Mouse (Mus musculus) neural tube, embryonic 12.5 days (tissue): Measurements from ENCODE around the gene Tlr8. TPM values are rescaled to one million over a fixed set of nuclear protein-coding genes. Genes with fewer than 3 reads are reported as not detected.
"Not testable (repeated sequence)": the region's sequence is repeated elsewhere in the genome, so short reads cannot be mapped to it uniquely, and the experiment has no call there.

ENCODE experiments used
- ATAC-seq: fragments of 200-750 bp; cut with Nextera tagmentation; 2 replicates; pipeline ENCODE4 v1.8.0; 2017; ENCODE audit warnings: low read depth, mild to moderate bottlenecking, moderate TSS enrichment, moderate library complexity; ENCODE audit not compliant: low FRiP score
- H3K27ac ChIP-seq: fragments of 300-500 bp; sonication (generic); 2 replicates; pipeline ENCODE4 v1.5.1; 2016
- H3K27me3 ChIP-seq: fragments of 300-500 bp; sonication (generic); replicated peaks from 2 replicates; pipeline ENCODE4 v1.6.1; 2016; ENCODE audit warnings: mild to moderate bottlenecking
- H3K36me3 ChIP-seq: fragments of 300-500 bp; sonication (generic); 2 replicates; pipeline ENCODE4 v1.6.1; 2016; ENCODE audit warnings: mild to moderate bottlenecking
- H3K4me1 ChIP-seq: fragments of 300-500 bp; sonication (generic); 2 replicates; pipeline ENCODE4 v1.6.1; 2016
- H3K4me2 ChIP-seq: fragments of 300-500 bp; sonication (generic); replicated peaks from 2 replicates; pipeline ENCODE4 v1.6.1; 2016; ENCODE audit warnings: mild to moderate bottlenecking
- H3K4me3 ChIP-seq: fragments of 300-500 bp; sonication (generic); 2 replicates; pipeline ENCODE4 v1.5.1; 2016
- H3K9ac ChIP-seq: fragments of 300-500 bp; sonication (generic); 2 replicates; pipeline ENCODE4 v1.6.1; 2016; ENCODE audit warnings: mild to moderate bottlenecking
- H3K9me3 ChIP-seq: fragments of 300-500 bp; sonication (generic); 2 replicates; pipeline ENCODE4 v1.6.1; 2016; ENCODE audit warnings: mild to moderate bottlenecking
- WGBS: fragments of 180-500 bp; shearing (Covaris S2); methylation state at CpG from one replicate; pipeline ENCODE4 v1.1.7; 2016; 5-methylcytosine and 5-hydroxymethylcytosine counted together
- polyA plus RNA-seq: library from polyadenylated mRNA; unstranded; fragments of >200 nt; fragmentation: Nextera tagmentation; extraction: Ambion mirVana; gene quantifications from 2 replicates; pipeline ENCODE4 v1.2.1, GENCODE M21; 2016

Tlr8 gene
- polyA plus RNA-seq = 0.23 TPM in 1 of 2 replicates, not detected in the other

- no peaks in the 10 kb centered on the region for H3K27me3 ChIP-seq
- H3K4me3 ChIP-seq = no peak within 1 kb of the TSS
- H3K36me3 ChIP-seq = no peaks in the 10 kb centered on the region
- WGBS = 82% methylated on average over 4 of the region's 4 CpGs
- H3K4me1 ChIP-seq = no peaks in the 10 kb centered on the region
- no peaks in the 10 kb centered on the region for H3K9me3 ChIP-seq
- ATAC-seq = no peak
- H3K27ac ChIP-seq = no peak within 1 kb of the TSS
- no peak within 1 kb of the TSS for H3K9ac ChIP-seq
- H3K4me2 ChIP-seq = no peak within 1 kb of the TSS
Observed at GRCm38 (mm10) chrX:167264086-167264485, at the start of gene Tlr8. Gene Tlr8, minus strand, starts transcription at chrX:167264329.

- not testable (repeated sequence) for H3K27me3 ChIP-seq, H3K4me2 ChIP-seq, H3K9ac ChIP-seq, ATAC-seq, H3K27ac ChIP-seq, H3K4me3 ChIP-seq, H3K4me1 ChIP-seq, H3K9me3 ChIP-seq, H3K36me3 ChIP-seq
- 92% methylated on average over 1 of the region's 1 CpGs for WGBS
Observed at GRCm38 (mm10) chrX:167302061-167302460, 37.9 kb upstream of the Tlr8 start.

DNA sequence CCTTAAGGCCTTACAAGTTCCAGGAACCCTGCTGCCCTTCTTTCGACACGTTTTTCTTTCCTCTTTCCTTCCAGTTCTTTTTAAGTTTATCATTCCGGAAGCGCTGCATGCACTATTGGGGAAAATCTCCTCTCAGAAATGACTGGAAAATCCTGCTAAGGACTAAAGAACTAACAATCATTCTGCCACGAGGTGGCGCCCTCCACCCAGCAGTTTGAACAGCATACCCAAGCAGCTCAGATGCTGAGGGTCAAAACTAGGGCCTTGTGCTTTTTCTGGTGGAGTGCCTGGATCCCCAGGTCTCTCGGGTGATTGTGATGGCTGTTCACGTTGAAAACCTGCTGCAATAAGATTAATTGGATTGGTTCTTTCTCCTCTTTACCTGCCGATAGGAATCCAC lies 12.8 kb upstream of the Tlr8 start:
- WGBS = 28% methylated on average over 9 of the region's 9 CpGs
- no peaks in the 10 kb centered on the region for H3K9me3 ChIP-seq
- H3K4me1 ChIP-seq = no peaks in the 10 kb centered on the region
- no peaks in the 10 kb centered on the region for H3K27me3 ChIP-seq
- H3K4me2 ChIP-seq = no peak overlapping the region
- H3K36me3 ChIP-seq = no peaks in the 10 kb centered on the region
- H3K9ac ChIP-seq = no peak overlapping the region
- 0 out of 2 replicates have a peak, but pooled peaks have one; percentile 44 for ATAC-seq
- H3K27ac ChIP-seq = no peak overlapping the region
- no peak overlapping the region for H3K4me3 ChIP-seq

GRCm38 (mm10) chrX:167276551-167276950 lies 12.4 kb upstream of the Tlr8 start:
- no peak for ATAC-seq
- Histone ChIP-seq H3K36me3 (no peaks in the 10 kb centered on the region), H3K9me3 (no peaks in the 10 kb centered on the region), H3K4me2 (no peak overlapping the region), H3K4me3 (no peak overlapping the region), H3K9ac (no peak overlapping the region), H3K4me1 (no peaks in the 10 kb centered on the region), H3K27ac (no peak overlapping the region), H3K27me3 (no peaks in the 10 kb centered on the region)
- WGBS = 70% methylated on average over 10 of the region's 10 CpGs

GRCm38 (mm10) chrX:167263530-167263929 lies 599 bp downstream of the Tlr8 start:
- H3K9me3 ChIP-seq = no peaks in the 10 kb centered on the region
- H3K4me1 ChIP-seq = no peaks in the 10 kb centered on the region
- H3K4me3 ChIP-seq = no peak overlapping the region
- 75% methylated on average over 4 of the region's 4 CpGs for WGBS
- no peaks in the 10 kb centered on the region for H3K36me3 ChIP-seq
- H3K9ac ChIP-seq = no peak overlapping the region
- no peak overlapping the region for H3K27ac ChIP-seq
- H3K4me2 ChIP-seq = no peak overlapping the region
- no peaks in the 10 kb centered on the region for H3K27me3 ChIP-seq
- ATAC-seq = no peak

GRCm38 (mm10) chrX:167241736-167242135 lies 22.4 kb downstream of the Tlr8 start:
- Histone ChIP-seq H3K27ac (no peak overlapping the region), H3K9ac (no peak overlapping the region), H3K36me3 (no peaks in the 10 kb centered on the region), H3K4me1 (no peaks in the 10 kb centered on the region), H3K27me3 (no peaks in the 10 kb centered on the region), H3K9me3 (no peaks in the 10 kb centered on the region), H3K4me2 (no peak overlapping the region), H3K4me3 (no peak overlapping the region)
- no peak for ATAC-seq
- WGBS = 88% methylated on average over 3 of the region's 3 CpGs

- ATAC-seq = no peak
- H3K9ac ChIP-seq = no peak overlapping the region
- H3K27me3 ChIP-seq = no peaks in the 10 kb centered on the region
- no peak overlapping the region for H3K27ac ChIP-seq
- no peaks in the 10 kb centered on the region for H3K36me3 ChIP-seq
- no peaks in the 10 kb centered on the region for H3K9me3 ChIP-seq
- H3K4me1 ChIP-seq = no peaks in the 10 kb centered on the region
- WGBS = 65% methylated on average over 9 of the region's 9 CpGs
- H3K4me2 ChIP-seq = no peak overlapping the region
- H3K4me3 ChIP-seq = no peak overlapping the region
Observed at GRCm38 (mm10) chrX:167239293-167239921, 24.7 kb downstream of the Tlr8 start.

GRCm38 (mm10) chrX:167233104-167233687 lies 30.9 kb downstream of the Tlr8 start:
- H3K4me3 ChIP-seq = no peak overlapping the region
- WGBS = 28% methylated on average over 9 of the region's 9 CpGs
- no peak overlapping the region for H3K27ac ChIP-seq

GRCm38 (mm10) chrX:167231150-167231549 lies 33.0 kb downstream of the Tlr8 start:
- Histone ChIP-seq H3K9ac (no peak overlapping the region), H3K36me3 (no peaks in the 10 kb centered on the region), H3K4me2 (no peak overlapping the region), H3K9me3 (no peaks in the 10 kb centered on the region), H3K27ac (no peak overlapping the region), H3K4me1 (no peaks in the 10 kb centered on the region), H3K4me3 (no peak overlapping the region), H3K27me3 (no peaks in the 10 kb centered on the region)
- WGBS = 50% methylated on average over 8 of the region's 8 CpGs
- ATAC-seq = no peak

More at GRCm38 (mm10) chrX:167233104-167233687, 30.9 kb downstream of the Tlr8 start:
- Histone ChIP-seq H3K9me3 (no peaks in the 10 kb centered on the region), H3K9ac (no peak overlapping the region), H3K4me1 (no peaks in the 10 kb centered on the region), H3K27me3 (no peaks in the 10 kb centered on the region), H3K4me2 (no peak overlapping the region), H3K36me3 (no peaks in the 10 kb centered on the region)
- peak; percentile 63 for ATAC-seq

GRCm38 (mm10) chrX:167229819-167230218 lies 34.3 kb downstream of the Tlr8 start:
- Histone ChIP-seq H3K36me3 (no peaks in the 10 kb centered on the region), H3K27me3 (no peaks in the 10 kb centered on the region), H3K9ac (no peak overlapping the region), H3K4me2 (no peak overlapping the region), H3K9me3 (no peaks in the 10 kb centered on the region), H3K4me3 (no peak overlapping the region), H3K4me1 (no peaks in the 10 kb centered on the region), H3K27ac (no peak overlapping the region)
- ATAC-seq = no peak
- WGBS = 69% methylated on average over 1 of the region's 1 CpGs

DNA sequence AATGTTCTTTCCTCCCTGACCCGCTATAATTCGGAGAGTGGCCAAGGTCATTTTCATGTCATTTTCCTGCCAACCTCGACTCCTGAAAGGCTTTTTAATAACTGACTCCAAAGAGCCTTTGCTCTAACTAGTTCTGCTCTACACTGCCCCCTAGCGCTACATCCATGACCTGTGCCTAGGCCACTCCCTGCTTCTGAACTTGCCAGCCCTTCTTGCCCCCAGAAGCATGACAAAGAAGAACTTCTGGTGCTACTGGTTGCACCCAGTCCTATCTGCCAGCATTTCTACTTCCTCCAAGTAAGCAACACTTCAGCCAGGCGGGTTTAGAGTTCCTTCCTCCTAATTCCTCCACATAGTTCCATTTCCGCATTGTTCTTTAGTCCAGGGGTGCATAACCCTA lies 34.9 kb downstream of the Tlr8 start:
- no peak overlapping the region for H3K4me2 ChIP-seq
- no peaks in the 10 kb centered on the region for H3K9me3 ChIP-seq
- no peaks in the 10 kb centered on the region for H3K36me3 ChIP-seq
- no peak for ATAC-seq
- no peaks in the 10 kb centered on the region for H3K4me1 ChIP-seq
- no peak overlapping the region for H3K9ac ChIP-seq
- no peak overlapping the region for H3K27ac ChIP-seq
- 38% methylated on average over 6 of the region's 6 CpGs for WGBS
- H3K4me3 ChIP-seq = no peak overlapping the region
- no peaks in the 10 kb centered on the region for H3K27me3 ChIP-seq

- Histone ChIP-seq H3K4me2 (no peak overlapping the region), H3K9ac (no peak overlapping the region), H3K27ac (no peak overlapping the region), H3K4me3 (no peak overlapping the region), H3K4me1 (no peaks in the 10 kb centered on the region), H3K36me3 (no peaks in the 10 kb centered on the region), H3K9me3 (no peaks in the 10 kb centered on the region), H3K27me3 (no peaks in the 10 kb centered on the region)
- 93% methylated on average over 6 of the region's 6 CpGs for WGBS
- no peak for ATAC-seq
Observed at GRCm38 (mm10) chrX:167227756-167228155, 36.4 kb downstream of the Tlr8 start.

GRCm38 (mm10) chrX:167227138-167227537 lies 37.0 kb downstream of the Tlr8 start:
- Histone ChIP-seq H3K27ac (no peak overlapping the region), H3K4me2 (no peak overlapping the region), H3K4me3 (no peak overlapping the region), H3K27me3 (no peaks in the 10 kb centered on the region), H3K36me3 (no peaks in the 10 kb centered on the region), H3K9me3 (no peaks in the 10 kb centered on the region), H3K9ac (no peak overlapping the region), H3K4me1 (no peaks in the 10 kb centered on the region)
- 75% methylated on average over 7 of the region's 7 CpGs for WGBS
- no peak for ATAC-seq
